Mouse (Mus musculus): ENCODE results near the gene Polr2i. TPM values are rescaled to one million over a fixed set of nuclear protein-coding genes. Genes with fewer than 3 reads are reported as not detected.

Polr2i gene
- polyA plus RNA-seq, 1 experiment from 2014 or later, result 170 TPM

GRCm38 (mm10) chr7:30281522-30281921, 49.8 kb downstream of the Polr2i start:
- H3K4me3 ChIP-seq, result no peak overlapping the region
- no peaks in the 10 kb centered on the region for H3K9me3 ChIP-seq (replicated peaks)
- no peak overlapping the region for H3K27ac ChIP-seq
- 0 out of 2 replicates have a peak, but pooled peaks cover 5% of the 10 kb centered on the region for H3K27me3 ChIP-seq (ENCODE audit: low read depth, poor library complexity, severe bottlenecking)
- H3K4me1 ChIP-seq, result peaks cover 18% of the 10 kb centered on the region
- no peak for DNase-seq (ENCODE audit: low spot score)
- WGBS, result 78% methylated on average over 4 of the region's 4 CpGs
- no peaks in the 10 kb centered on the region for H3K36me3 ChIP-seq

GRCm38 (mm10) chr7:30282740-30283139, 51.0 kb downstream of the Polr2i start:
- H3K4me3 ChIP-seq, result no peak overlapping the region
- H3K4me1 ChIP-seq, result peaks cover 18% of the 10 kb centered on the region
- H3K27ac ChIP-seq, result no peak overlapping the region
- H3K9me3 ChIP-seq (replicated peaks), result no peaks in the 10 kb centered on the region
- H3K27me3 ChIP-seq (ENCODE audit: low read depth, poor library complexity, severe bottlenecking), result 0 out of 2 replicates have a peak, but pooled peaks cover 5% of the 10 kb centered on the region
- WGBS, result 84% methylated on average over 7 of the region's 7 CpGs
- no peaks in the 10 kb centered on the region for H3K36me3 ChIP-seq
- no peak for DNase-seq (ENCODE audit: low spot score)

Other genes with a start within 250 kb of the Polr2i start
- gene Zfp568, start 248.0 kb upstream of the Polr2i start, polyA plus RNA-seq (2016; fragmentation: Nextera tagmentation; extraction: Ambion mirVana), result 35.6 and 37.3 TPM in 2 replicates
- 2.5 and 3.6 TPM in 2 replicates for gene Zfp14, start 180.6 kb upstream of the Polr2i start, polyA plus RNA-seq (2016; fragmentation: Nextera tagmentation; extraction: Ambion mirVana)
- 4.4 and 5.3 TPM in 2 replicates for gene Zfp82, start 159.0 kb upstream of the Polr2i start, polyA plus RNA-seq (2016; fragmentation: Nextera tagmentation; extraction: Ambion mirVana)
- 2.4 and 3.3 TPM in 2 replicates for gene Gm26920, start 141.5 kb upstream of the Polr2i start, polyA plus RNA-seq (2016; fragmentation: Nextera tagmentation; extraction: Ambion mirVana)
- gene Zfp566, start 141.4 kb upstream of the Polr2i start, polyA plus RNA-seq (2016; fragmentation: Nextera tagmentation; extraction: Ambion mirVana), result 20.5 and 23.6 TPM in 2 replicates
- gene Zfp260, start 137.2 kb upstream of the Polr2i start, polyA plus RNA-seq (2016; fragmentation: Nextera tagmentation; extraction: Ambion mirVana), result 107 and 129 TPM in 2 replicates
- 7.9 and 10.3 TPM in 2 replicates for gene Zfp382, start 110.0 kb upstream of the Polr2i start, polyA plus RNA-seq (2016; fragmentation: Nextera tagmentation; extraction: Ambion mirVana)
- gene Zfp146, start 62.2 kb upstream of the Polr2i start, polyA plus RNA-seq (2016; fragmentation: Nextera tagmentation; extraction: Ambion mirVana), result 14.8 and 19.6 TPM in 2 replicates
- gene Cox7a1, start 47.8 kb upstream of the Polr2i start, polyA plus RNA-seq (2016; fragmentation: Nextera tagmentation; extraction: Ambion mirVana), result 1.4 and 1.8 TPM in 2 replicates
- gene Capns1, start 33.1 kb upstream of the Polr2i start, polyA plus RNA-seq (2016; fragmentation: Nextera tagmentation; extraction: Ambion mirVana), result 57.6 and 66.5 TPM in 2 replicates
- gene Tbcb, start 324 bp downstream of the Polr2i start, polyA plus RNA-seq (2016; fragmentation: Nextera tagmentation; extraction: Ambion mirVana), result 261 and 262 TPM in 2 replicates
- not detected in 2 replicates for gene Ovol3, start 3.8 kb downstream of the Polr2i start, polyA plus RNA-seq (2016; fragmentation: Nextera tagmentation; extraction: Ambion mirVana)
- 0.15 and 0.25 TPM in 2 replicates for gene Thap8, start 48.1 kb downstream of the Polr2i start, polyA plus RNA-seq (2016; fragmentation: Nextera tagmentation; extraction: Ambion mirVana)
- 15.1 and 15.5 TPM in 2 replicates for gene Wdr62, start 48.5 kb downstream of the Polr2i start, polyA plus RNA-seq (2016; fragmentation: Nextera tagmentation; extraction: Ambion mirVana)
- gene Clip3, start 59.8 kb downstream of the Polr2i start, polyA plus RNA-seq (2016; fragmentation: Nextera tagmentation; extraction: Ambion mirVana), result 37.8 and 51.7 TPM in 2 replicates
- gene Alkbh6, start 76.8 kb downstream of the Polr2i start, polyA plus RNA-seq (2016; fragmentation: Nextera tagmentation; extraction: Ambion mirVana), result 93.3 and 107 TPM in 2 replicates
- 52.9 and 92.3 TPM in 2 replicates for gene Syne4, start 82.9 kb downstream of the Polr2i start, polyA plus RNA-seq (2016; fragmentation: Nextera tagmentation; extraction: Ambion mirVana)
- gene E130208F15Rik, start 89.8 kb downstream of the Polr2i start, polyA plus RNA-seq (2016; fragmentation: Nextera tagmentation; extraction: Ambion mirVana), result 2.1 and 4.2 TPM in 2 replicates
- gene Sdhaf1, start 91.9 kb downstream of the Polr2i start, polyA plus RNA-seq (2016; fragmentation: Nextera tagmentation; extraction: Ambion mirVana), result 18.3 and 18.4 TPM in 2 replicates
- gene Lrfn3, start 130.8 kb downstream of the Polr2i start, polyA plus RNA-seq (2016; fragmentation: Nextera tagmentation; extraction: Ambion mirVana), result 4.0 and 4.2 TPM in 2 replicates
- 7.6 and 8.6 TPM in 2 replicates for gene Tyrobp, start 181.8 kb downstream of the Polr2i start, polyA plus RNA-seq (2016; fragmentation: Nextera tagmentation; extraction: Ambion mirVana)
- gene Hcst, start 187.9 kb downstream of the Polr2i start, polyA plus RNA-seq (2016; fragmentation: Nextera tagmentation; extraction: Ambion mirVana), result not detected in 2 replicates
- 0.55 and 1.2 TPM in 2 replicates for gene Nfkbid, start 189.8 kb downstream of the Polr2i start, polyA plus RNA-seq (2016; fragmentation: Nextera tagmentation; extraction: Ambion mirVana)
- 8.4 and 13.4 TPM in 2 replicates for gene Aplp1, start 213.6 kb downstream of the Polr2i start, polyA plus RNA-seq (2016; fragmentation: Nextera tagmentation; extraction: Ambion mirVana)
- gene Kirrel2, start 225.7 kb downstream of the Polr2i start, polyA plus RNA-seq (2016; fragmentation: Nextera tagmentation; extraction: Ambion mirVana), result not detected in 2 replicates
- gene Nphs1, start 226.4 kb downstream of the Polr2i start, polyA plus RNA-seq (2016; fragmentation: Nextera tagmentation; extraction: Ambion mirVana), result not detected in 2 replicates

Measured in limb, embryonic 10.5 days (tissue).